Comparison of ENCODE assay signal across 15 mouse cellular contexts in genomic region chr15:28081147-28081546, GRCm38 (mm10). TPM values are rescaled to one million over a fixed set of nuclear protein-coding genes. Genes with fewer than 3 reads are reported as not detected.
DNase-seq lines count a peak whose midpoint lies in the region; TF ChIP-seq lines count a peak whose summit lies in the region.
"Had no signal": no experiment of that assay in that cellular context is flagged by ENCODE, and none has a peak within 500 bp of the region (broad histone marks: within the 10 kb centered on the region; RNA-seq: fewer than 3 reads in every experiment).

No protein-coding gene starts in this region.

- TF ChIP-seq POLR2A in myocyte (IDR thresholded peaks at IDR 0.05; ENCODE audit: insufficient read length, low read depth): no peak

- H3K4me3 ChIP-seq in myocyte: no peak overlapping the region
- H3K4me3 ChIP-seq: embryonic facial prominence, embryonic 13.5 days; hindbrain, embryonic 10.5 days; lung, embryonic 15.5 days; midbrain, embryonic 13.5 days had no signal

- H3K27me3 ChIP-seq in myocyte (ENCODE audit: control insufficient read depth, insufficient read depth, insufficient read length): no peaks in the 10 kb centered on the region
- H3K27me3 ChIP-seq: embryonic facial prominence, embryonic 13.5 days; lung, embryonic 15.5 days; midbrain, embryonic 13.5 days had no signal

- peak; percentile 34 to 36 for DNase-seq in B cell, adult 2 months
- DNase-seq in Muller cell, postnatal 12 days (ENCODE audit: inconsistent ontology term): peak; percentile 96
- DNase-seq in c-Kit-positive CD71-negative TER-119-negative erythroid progenitor cells, embryonic 14.5 days (ENCODE audit: low read depth): peak; percentile 49
- no peak for DNase-seq in cerebellum, postnatal 25 days
- no peak for DNase-seq in embryo, embryonic 10 days (ENCODE audit: low spot score)
- DNase-seq in layer of hippocampus, adult 9-10 months (ENCODE audit: low spot score): no peak
- DNase-seq: cerebellum, postnatal 10 days; kidney, adult 11 months; right cerebral cortex, postnatal 4 days had no signal

- H3K4me2 ChIP-seq in myocyte (ENCODE audit: low read depth): peak overlapping the region; percentile 40
- H3K4me2 ChIP-seq: embryonic facial prominence, embryonic 13.5 days; heart, embryonic 11.5 days; lung, embryonic 15.5 days; midbrain, embryonic 13.5 days had no signal

- H3K36me3 ChIP-seq in myocyte (ENCODE audit: control insufficient read depth, insufficient read depth): no peaks in the 10 kb centered on the region
- H3K36me3 ChIP-seq: embryonic facial prominence, embryonic 13.5 days; hindbrain, embryonic 10.5 days; lung, embryonic 15.5 days; midbrain, embryonic 13.5 days had no signal

- H3ac ChIP-seq in myocyte (ENCODE audit: control insufficient read depth, insufficient read length): no peak overlapping the region

- H3K79me2 ChIP-seq in myocyte (ENCODE audit: control insufficient read depth, insufficient read depth): no peaks in the 10 kb centered on the region

TF ChIP-seq in myocyte, 11 proteins besides CTCF, POLR2A, EP300 and RAD21:
- peak in 1 of 3 experiments; percentile 45 for TF ChIP-seq MYOG (IDR thresholded peaks at IDR 0.05; ENCODE audit: control insufficient read depth in 1 of 3, insufficient read depth in 1 of 3, insufficient read length in 2 of 3, low read depth in 2 of 3)
- TF ChIP-seq MYOD1 (IDR thresholded peaks at IDR 0.05; ENCODE audit: control insufficient read depth in 1 of 3, insufficient read length in 2 of 3, low read depth in 2 of 3): peak in 2 of 3 experiments; percentile 56 to 79
- no peak for TF ChIP-seq MAX (IDR thresholded peaks at IDR 0.05; ENCODE audit: low read depth)
- no peak for TF ChIP-seq POLR2AphosphoS2 (IDR thresholded peaks at IDR 0.05; ENCODE audit: insufficient read length, low read depth)
- TF ChIP-seq TCF12 (IDR thresholded peaks at IDR 0.05; ENCODE audit: insufficient read depth, poor library complexity, severe bottlenecking): peak; percentile 55
- TF ChIP-seq CEBPB (IDR thresholded peaks at IDR 0.05; ENCODE audit: insufficient read depth, poor library complexity, severe bottlenecking): 0 out of 2 replicates have a peak, but pooled peaks have one; percentile 39
- peak; percentile 18 for TF ChIP-seq SRF (IDR thresholded peaks at IDR 0.05; ENCODE audit: control insufficient read depth, insufficient read length, low read depth)
- peak; percentile 99 for TF ChIP-seq USF1 (IDR thresholded peaks at IDR 0.05; ENCODE audit: low read depth)

RNA-seq across cellular contexts. Expression of gene Trio, which starts 55.5 kb away (rescaled TPM):
- 56.3 TPM for polyA plus RNA-seq in myocyte (2012; fragmentation: generic; extraction: Trizol)

Comparison
In these comparisons a context has a peak if more than half of its experiments do, and no peak if none do; other contexts are left out.
1. DNase-seq: peak in B cell, adult 2 months (2 of 2), Muller cell, postnatal 12 days (single experiment) and c-Kit-positive CD71-negative TER-119-negative erythroid progenitor cells, embryonic 14.5 days (single experiment); none in cerebellum, postnatal 25 days (0 of 2), embryo, embryonic 10 days (single experiment) and layer of hippocampus, adult 9-10 months (single experiment).